Mouse (Mus musculus): ENCODE results near the gene Catsperd.

The Catsperd gene

GRCm38 (mm10) chr17:56666384-56666783 is 38.4 kb downstream of the Catsperd start:
- DNase-seq (ENCODE audit: low read depth): no peak

DNA sequence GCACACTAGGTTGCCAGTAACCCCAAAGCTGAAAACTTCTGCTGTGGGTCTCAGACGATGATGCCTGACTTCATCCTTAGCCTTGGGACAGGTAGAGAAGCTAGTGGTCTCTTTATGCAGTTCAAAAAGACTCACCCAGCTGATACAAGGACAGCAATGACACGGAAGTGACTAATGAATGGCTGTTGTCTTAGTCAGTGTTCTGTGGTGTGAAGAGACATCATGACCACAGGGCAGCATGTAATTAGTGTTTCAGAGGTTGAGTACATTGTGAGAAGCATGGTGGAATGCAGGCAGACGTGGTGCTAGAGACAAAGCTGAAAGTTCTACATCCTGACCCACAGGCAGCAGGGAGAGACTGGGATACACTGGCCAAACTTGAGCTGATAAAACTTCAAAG is 39.6 kb downstream of the Catsperd start:
- DNase-seq (ENCODE audit: low read depth): no peak

- DNase-seq (ENCODE audit: low read depth): peak; percentile 80
These were observed 40.6 kb downstream of the Catsperd start for GRCm38 (mm10) chr17:56668384-56669144.

DNA sequence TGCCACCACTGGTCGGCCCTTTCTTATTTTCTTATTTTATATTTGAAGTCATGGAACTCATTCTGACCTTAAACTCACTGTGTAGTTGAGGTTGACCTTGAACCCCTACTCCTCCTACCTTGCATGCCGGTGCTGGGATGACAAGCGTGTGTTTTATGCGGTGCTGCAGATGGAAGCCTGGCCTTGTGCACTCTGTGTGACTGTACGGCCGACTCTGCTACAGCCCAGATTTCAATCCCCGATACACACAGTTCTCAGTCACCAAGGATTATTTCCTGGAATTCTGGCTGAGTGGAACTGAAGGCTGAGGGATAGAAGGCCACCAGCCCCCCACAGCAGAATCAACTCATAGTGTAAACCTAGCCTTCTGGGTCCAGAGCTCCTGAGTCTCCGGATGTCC is 41.8 kb downstream of the Catsperd start:
- no peak for DNase-seq (ENCODE audit: low read depth)

GRCm38 (mm10) chr17:56672941-56673646 is 45.2 kb downstream of the Catsperd start, which contains the start of gene Ranbp3:
Gene Ranbp3 (plus strand): TSS chr17:56673294.
- peak; percentile 99 for DNase-seq (ENCODE audit: low read depth)

- no peak for DNase-seq (ENCODE audit: low read depth)
These were observed 45.9 kb downstream of the Catsperd start for GRCm38 (mm10) chr17:56673647-56674416.

- DNase-seq (ENCODE audit: low read depth): no peak
These were observed 53.8 kb downstream of the Catsperd start for GRCm38 (mm10) chr17:56681791-56682190.

GRCm38 (mm10) chr17:56682880-56683279 is 54.9 kb downstream of the Catsperd start:
- no peak for DNase-seq (ENCODE audit: low read depth)

DNA sequence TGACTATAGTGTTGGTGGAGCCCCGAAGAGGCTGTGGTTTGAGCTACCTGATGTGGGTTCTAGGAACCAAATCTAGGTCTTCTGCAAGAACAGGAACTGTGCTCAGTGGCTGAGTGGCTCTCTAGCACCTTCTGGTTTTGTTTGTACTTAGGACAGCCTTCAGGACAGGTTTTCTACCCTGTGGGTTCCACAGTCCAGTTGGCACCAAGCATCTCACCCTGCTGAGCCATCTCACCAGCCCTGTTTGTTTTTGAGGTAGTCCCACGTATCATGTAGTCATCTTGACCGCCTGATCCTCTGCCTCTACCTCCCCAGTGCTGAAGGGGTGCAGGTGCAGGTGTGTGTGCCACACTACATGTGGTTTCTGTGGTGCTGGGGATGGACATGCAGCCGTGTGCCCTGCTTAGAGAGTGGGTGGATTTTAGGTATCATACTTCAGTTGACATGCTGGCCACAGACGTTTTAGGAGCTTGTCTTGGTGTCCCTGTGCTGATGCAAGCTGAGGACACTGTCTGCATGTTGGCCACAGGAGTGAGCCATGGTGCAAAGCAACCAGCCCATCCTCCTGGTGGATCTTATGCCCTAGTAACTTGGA is 55.7 kb downstream of the Catsperd start:
- no peak for DNase-seq (ENCODE audit: low read depth)

DNA sequence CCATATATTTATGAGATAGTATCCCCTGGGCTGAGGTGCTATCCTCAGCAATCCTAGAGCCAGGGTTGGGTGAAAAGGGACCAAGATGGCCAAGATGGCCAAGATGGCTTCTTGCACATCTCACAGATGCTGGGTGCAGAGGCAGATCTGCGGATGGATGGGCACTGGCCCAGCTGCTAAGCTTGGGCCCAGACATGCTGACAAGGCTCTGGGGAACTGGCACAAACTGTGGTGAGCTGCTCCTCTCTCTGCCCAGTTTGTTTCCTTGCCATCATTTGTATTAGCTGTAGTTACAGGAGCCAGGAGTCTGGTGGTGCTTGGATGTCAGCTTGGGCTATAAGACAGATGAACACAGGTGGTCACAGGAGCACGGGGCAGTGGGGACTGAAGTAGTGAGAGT is 56.7 kb downstream of the Catsperd start:
- no peak for DNase-seq (ENCODE audit: low read depth)

DNA sequence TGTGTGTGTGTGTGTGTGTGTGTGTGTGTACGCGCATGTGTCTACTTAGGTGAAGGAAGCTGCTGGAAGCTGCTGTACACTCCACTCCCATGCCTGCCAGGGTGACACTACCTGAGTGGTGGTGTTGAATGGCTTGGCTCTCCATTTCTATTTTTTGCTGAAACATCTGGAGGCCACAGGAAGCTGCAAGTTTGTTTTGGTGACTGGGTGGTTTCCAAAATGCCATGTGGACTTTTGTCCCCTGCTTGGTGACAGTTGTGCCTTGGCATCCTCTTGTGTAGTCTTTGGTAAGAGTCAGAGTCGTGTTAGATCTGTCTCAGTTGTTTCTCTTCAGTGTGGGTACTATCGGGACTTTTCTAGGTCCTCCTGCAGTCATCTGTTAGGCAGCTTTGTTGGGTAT is 58.9 kb downstream of the Catsperd start:
- no peak for DNase-seq (ENCODE audit: low read depth)

GRCm38 (mm10) chr17:56688045-56688444 is 60.1 kb downstream of the Catsperd start:
- DNase-seq (ENCODE audit: low read depth): no peak

DNA sequence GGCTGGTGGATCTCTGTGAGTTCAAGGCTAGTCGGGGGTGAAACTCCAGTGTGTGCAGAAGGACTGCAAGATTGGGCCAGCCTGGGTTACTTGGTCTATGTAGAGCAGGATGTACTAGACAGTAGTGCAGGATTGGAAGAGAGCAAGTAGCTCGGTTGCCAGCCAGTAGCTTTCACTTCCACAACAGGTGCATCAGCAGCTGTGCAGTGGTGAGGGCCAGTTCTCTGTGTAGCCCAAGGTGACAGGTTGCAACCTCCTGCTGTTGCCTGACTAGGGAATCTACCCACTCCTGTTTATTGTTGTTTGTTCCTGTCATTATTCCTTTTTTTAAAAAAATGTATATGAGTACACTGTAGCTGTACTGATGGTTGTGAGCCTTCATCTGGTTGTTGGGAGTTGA is 60.7 kb downstream of the Catsperd start:
- DNase-seq (ENCODE audit: low read depth): no peak

- no peak for DNase-seq (ENCODE audit: low read depth)
These were observed 65.5 kb downstream of the Catsperd start for GRCm38 (mm10) chr17:56693395-56693794.

- DNase-seq (ENCODE audit: low read depth): no peak
These were observed 65.9 kb downstream of the Catsperd start for GRCm38 (mm10) chr17:56693851-56694310.

DNA sequence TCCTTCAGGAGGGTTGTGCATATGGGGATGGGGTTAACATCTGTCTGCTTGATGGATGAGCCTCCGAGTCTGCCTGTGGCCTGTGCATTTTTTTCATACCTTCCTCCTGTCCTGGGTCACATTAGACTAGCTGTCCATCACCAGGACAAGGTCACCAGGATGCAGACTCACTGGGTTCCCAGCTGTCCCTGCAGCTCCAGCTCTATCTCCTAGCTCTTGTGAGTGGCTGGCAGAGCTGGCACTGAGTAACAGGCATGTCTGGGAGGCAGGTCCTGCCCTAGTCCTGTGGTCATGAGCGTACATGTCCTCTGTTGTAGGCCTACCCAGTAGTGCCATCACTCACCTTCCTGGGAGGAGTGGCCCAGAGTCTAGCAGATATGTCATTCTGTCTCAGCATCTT is 72.5 kb downstream of the Catsperd start:
- DNase-seq (ENCODE audit: low read depth): no peak

GRCm38 (mm10) chr17:56703038-56703437 is 75.1 kb downstream of the Catsperd start:
- DNase-seq (ENCODE audit: low read depth): no peak

DNA sequence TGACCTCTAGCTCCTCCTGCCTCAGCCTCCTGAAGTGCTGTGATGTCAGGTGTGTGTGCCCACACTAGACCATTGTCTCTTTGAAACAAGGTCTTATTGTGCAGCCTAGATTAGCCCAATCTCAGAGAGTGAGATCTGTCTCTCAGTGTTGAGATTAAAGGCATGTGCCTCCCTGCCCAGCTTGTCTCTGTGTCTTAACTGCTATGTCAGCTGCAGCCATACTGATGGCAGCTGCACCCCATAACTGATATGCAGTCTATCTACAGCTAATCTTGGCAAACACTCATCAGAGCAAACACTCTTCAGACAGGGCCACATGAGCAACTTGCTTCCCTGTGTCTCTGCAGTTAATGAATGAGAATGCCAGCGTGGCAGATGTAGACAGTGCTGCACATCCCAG is 78.6 kb downstream of the Catsperd start:
- no peak for DNase-seq (ENCODE audit: low read depth)

- DNase-seq (ENCODE audit: low read depth): no peak
These were observed 80.7 kb downstream of the Catsperd start for GRCm38 (mm10) chr17:56708692-56709091.

DNA sequence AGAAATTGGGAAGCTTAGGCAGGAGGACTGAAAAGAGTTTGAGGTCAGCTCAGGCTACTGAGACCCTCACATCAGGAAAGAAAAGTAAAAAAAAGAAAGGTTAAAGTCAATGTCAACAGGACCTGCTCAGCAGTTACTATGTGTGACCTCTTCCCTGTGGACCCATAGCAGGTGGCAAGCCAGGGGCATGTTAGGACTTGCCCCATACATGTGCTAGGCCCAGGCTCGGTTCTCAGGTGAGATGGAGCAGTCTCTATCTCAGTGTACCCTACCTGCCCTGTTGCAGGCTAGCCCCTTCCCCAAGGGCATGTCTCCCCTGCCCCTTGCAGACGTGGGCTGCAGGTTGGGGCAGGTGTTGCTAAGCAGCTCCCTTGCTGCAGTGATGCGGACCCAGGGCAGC is 81.8 kb downstream of the Catsperd start:
- no peak for DNase-seq (ENCODE audit: low read depth)
